Mouse (Mus musculus) spleen, adult 12 weeks (tissue): ENCODE measurements around the gene Pygb.

Experiments used
- DNase-seq: peaks from one replicate; pipeline ENCODE4 v3.0.0; 2022; ENCODE audit warnings: low spot score

Pygb gene

GRCm38 (mm10) chr2:150793320-150793719 is 6.8 kb downstream of the Pygb start:
- no peak for DNase-seq

GRCm38 (mm10) chr2:150798084-150798483 is 11.5 kb downstream of the Pygb start:
- DNase-seq: no peak

- no peak for DNase-seq
Observed at GRCm38 (mm10) chr2:150800616-150801015, 14.1 kb downstream of the Pygb start.

GRCm38 (mm10) chr2:150803035-150803434 is 16.5 kb downstream of the Pygb start:
- no peak for DNase-seq

- DNase-seq: no peak
Observed at GRCm38 (mm10) chr2:150808381-150808780, 21.8 kb downstream of the Pygb start.

GRCm38 (mm10) chr2:150808812-150809211 is 22.3 kb downstream of the Pygb start:
- DNase-seq: no peak

- DNase-seq: no peak
Observed at GRCm38 (mm10) chr2:150810603-150811002, 24.1 kb downstream of the Pygb start.

- no peak for DNase-seq
Observed at GRCm38 (mm10) chr2:150812816-150813215, 26.3 kb downstream of the Pygb start.

GRCm38 (mm10) chr2:150816676-150817402 is 30.3 kb downstream of the Pygb start:
- DNase-seq: no peak

GRCm38 (mm10) chr2:150818742-150819141 is 32.2 kb downstream of the Pygb start:
- DNase-seq: no peak

- no peak for DNase-seq
Observed at GRCm38 (mm10) chr2:150820720-150821119, 34.2 kb downstream of the Pygb start.

- no peak for DNase-seq
Observed at GRCm38 (mm10) chr2:150822987-150823386, 36.5 kb downstream of the Pygb start.

- no peak for DNase-seq
Observed at GRCm38 (mm10) chr2:150826426-150826825, 39.9 kb downstream of the Pygb start.

GRCm38 (mm10) chr2:150828164-150828563 is 41.6 kb downstream of the Pygb start:
- no peak for DNase-seq

GRCm38 (mm10) chr2:150828654-150829053 is 42.1 kb downstream of the Pygb start:
- no peak for DNase-seq

- DNase-seq: no peak
Observed at GRCm38 (mm10) chr2:150830011-150830410, 43.5 kb downstream of the Pygb start.

GRCm38 (mm10) chr2:150830911-150831441 is 44.4 kb downstream of the Pygb start:
- peak; percentile 11 for DNase-seq

GRCm38 (mm10) chr2:150832029-150832428 is 45.5 kb downstream of the Pygb start:
- DNase-seq: no peak

- no peak for DNase-seq
Observed at GRCm38 (mm10) chr2:150834616-150835015, 48.1 kb downstream of the Pygb start.

- no peak for DNase-seq
Observed at GRCm38 (mm10) chr2:150835975-150836374, 49.4 kb downstream of the Pygb start.

GRCm38 (mm10) chr2:150836906-150837305 is 50.4 kb downstream of the Pygb start:
- no peak for DNase-seq

GRCm38 (mm10) chr2:150837781-150838180 is 51.2 kb downstream of the Pygb start:
- DNase-seq: no peak

- DNase-seq: no peak
Observed at GRCm38 (mm10) chr2:150839686-150840471, 53.3 kb downstream of the Pygb start.
